Mouse (Mus musculus): Measurements from ENCODE around the gene Arhgap24.
"Not testable (repeated sequence)": the region's sequence is repeated elsewhere in the genome, so short reads cannot be mapped to it uniquely, and the experiment has no call there.

DNA sequence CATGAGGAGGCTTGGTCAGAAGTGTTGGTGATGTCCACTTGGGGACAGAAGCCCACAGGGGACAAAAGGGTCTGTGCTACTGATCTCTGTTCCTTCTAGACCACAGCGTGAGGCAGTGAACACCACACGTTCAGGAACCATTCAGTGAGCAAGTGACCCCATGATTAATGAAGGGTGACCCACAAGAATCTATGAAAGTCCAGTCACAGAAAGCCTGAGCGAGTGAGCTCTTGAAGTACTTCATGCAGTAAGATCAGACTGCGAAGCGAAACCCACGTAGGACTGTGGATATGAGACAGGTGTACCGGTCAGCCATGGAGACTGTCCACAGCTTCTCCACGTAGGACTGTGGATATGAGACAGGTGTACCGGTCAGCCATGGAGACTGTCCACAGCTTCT, 391.8 kb downstream of the Arhgap24 start:
- TF ChIP-seq CTCF (IDR thresholded peaks at IDR 0.05; ENCODE audit: low read depth, low read length); POLR2A (IDR thresholded peaks at IDR 0.05; ENCODE audit: borderline replicate concordance, low read depth, low read length): not testable (repeated sequence)
